Mouse (Mus musculus) E14TG2a.4 (cell line): ENCODE data around the gene Itk.

Source experiments
- CTCF ChIP-seq: conservative IDR thresholded peaks from 2 replicates; pipeline ENCODE4 v1.5.1; 2014; ENCODE audit warnings: low read length
- POU5F1 ChIP-seq: IDR thresholded peaks from 2 replicates; pipeline ENCODE4 v1.6.1; 2014; ENCODE audit warnings: low read length, borderline replicate concordance

DNA sequence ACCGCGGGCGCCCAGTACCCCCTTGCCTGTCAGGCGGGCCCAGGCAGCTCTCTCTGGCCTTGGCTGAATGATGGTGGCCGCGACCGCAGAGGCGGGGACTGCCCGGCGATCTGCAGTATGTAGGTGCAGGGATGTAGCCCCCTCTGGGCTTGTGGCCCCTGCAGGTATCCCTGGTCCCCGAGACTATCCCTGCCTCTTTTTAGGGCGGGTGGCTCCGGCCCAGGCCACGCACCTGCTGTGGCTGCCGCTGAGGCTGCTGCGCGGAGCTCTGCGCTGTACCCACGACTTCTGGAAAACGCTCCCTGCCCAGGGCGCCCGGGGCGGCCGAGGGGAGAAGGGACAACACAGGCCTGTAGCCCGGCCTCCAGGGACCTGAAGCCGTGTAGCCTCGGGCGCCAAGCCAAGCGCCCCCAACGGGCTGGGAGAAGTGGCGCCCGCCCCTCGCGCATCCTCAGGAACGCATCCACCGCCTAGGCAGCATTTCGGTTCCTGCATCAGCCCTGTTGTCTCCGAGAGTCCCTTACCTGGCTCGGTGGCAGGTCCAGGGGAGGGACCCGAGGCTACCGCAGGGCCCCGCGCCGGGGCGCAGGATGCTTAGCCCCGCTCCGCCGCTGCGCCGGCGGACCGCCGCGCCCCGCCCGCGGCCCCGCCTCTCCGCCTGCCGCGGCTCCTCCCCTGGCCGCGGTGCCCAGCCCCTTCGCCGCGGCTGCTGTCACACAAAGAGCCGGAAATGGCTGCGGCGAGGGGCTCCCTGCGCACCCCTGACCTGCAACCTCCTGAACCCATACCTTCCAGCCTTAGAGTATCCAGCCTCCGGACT lies 77.4 kb downstream of the Itk start:
- TF ChIP-seq CTCF (no peak), POU5F1 (no peak)
